Mouse (Mus musculus) ES-Bruce4 (cell line): ENCODE results near the gene Lpp.

Source experiments
- CTCF ChIP-seq: IDR thresholded peaks from one replicate; pipeline ENCODE4 v1.8.1; 2011; ENCODE audit warnings: low read depth, low read length
- EP300 ChIP-seq: IDR thresholded peaks from 2 replicates; pipeline ENCODE4 v1.6.1; 2011; ENCODE audit warnings: low read depth, low read length; ENCODE audit not compliant: insufficient read depth
- POLR2A ChIP-seq: IDR thresholded peaks from one replicate; pipeline ENCODE4 v1.8.1; 2011; ENCODE audit warnings: low read length; ENCODE audit not compliant: insufficient read depth

GRCm38 (mm10) chr16:24941306-24942160 lies 548.2 kb downstream of the Lpp start:
- TF ChIP-seq CTCF: no peak
- TF ChIP-seq POLR2A: no peak
- TF ChIP-seq EP300: no peak
